Mouse (Mus musculus) midbrain, embryonic 13.5 days (tissue): ENCODE measurements around the gene Magi2. TPM values are rescaled to one million over a fixed set of nuclear protein-coding genes. Genes with fewer than 3 reads are reported as not detected.

ENCODE experiments used
- ATAC-seq: fragments of 200-750 bp; cut with Nextera tagmentation; 2 replicates; pipeline ENCODE4 v1.8.0; 2017; ENCODE audit warnings: mild to moderate bottlenecking, moderate TSS enrichment, moderate library complexity
- H3K27ac ChIP-seq: fragments of 300-500 bp; sonication (generic); 2 replicates; pipeline ENCODE4 v1.5.1; 2015; ENCODE audit warnings: inconsistent platforms, mild to moderate bottlenecking, moderate library complexity
- H3K27me3 ChIP-seq: fragments of 300-500 bp; sonication (generic); 2 replicates; pipeline ENCODE4 v1.6.1; 2015; ENCODE audit warnings: mild to moderate bottlenecking, inconsistent platforms
- H3K36me3 ChIP-seq: fragments of 300-500 bp; sonication (generic); 2 replicates; pipeline ENCODE4 v1.6.1; 2015; ENCODE audit warnings: mild to moderate bottlenecking, inconsistent platforms
- H3K4me1 ChIP-seq: fragments of 300-500 bp; sonication (generic); replicated peaks from 2 replicates; pipeline ENCODE4 v1.6.1; 2015; ENCODE audit warnings: inconsistent platforms
- H3K4me2 ChIP-seq: fragments of 300-500 bp; sonication (generic); replicated peaks from 2 replicates; pipeline ENCODE4 v1.6.1; 2015; ENCODE audit warnings: moderate library complexity, mild to moderate bottlenecking, inconsistent platforms
- H3K4me3 ChIP-seq: fragments of 300-500 bp; sonication (generic); replicated peaks from 2 replicates; pipeline ENCODE4 v1.5.1; 2015; ENCODE audit warnings: mild to moderate bottlenecking, inconsistent platforms
- H3K9ac ChIP-seq: fragments of 300-500 bp; sonication (generic); replicated peaks from 2 replicates; pipeline ENCODE4 v1.6.1; 2015; ENCODE audit warnings: mild to moderate bottlenecking, inconsistent platforms
- H3K9me3 ChIP-seq: fragments of 300-500 bp; sonication (generic); 2 replicates; pipeline ENCODE4 v1.6.1; 2016; ENCODE audit warnings: mild to moderate bottlenecking, inconsistent platforms
- WGBS: fragments of 180-500 bp; shearing (Covaris S2); methylation state at CpG from one replicate; pipeline ENCODE4 v1.1.7; 2015; 5-methylcytosine and 5-hydroxymethylcytosine counted together
- polyA plus RNA-seq: library from polyadenylated mRNA; unstranded; fragments of >200 nt; fragmentation: Nextera tagmentation; extraction: Ambion mirVana; gene quantifications from 2 replicates; pipeline ENCODE4 v1.2.1, GENCODE M21; 2015

Magi2 gene
- polyA plus RNA-seq, 1 experiment from 2014 or later: 28.0 TPM

GRCm38 (mm10) chr5:20603756-20604469 is 1377.1 kb downstream of the Magi2 start:
- no peaks in the 10 kb centered on the region for H3K9me3 ChIP-seq
- no peak overlapping the region for H3K4me2 ChIP-seq
- H3K27ac ChIP-seq: no peak overlapping the region
- H3K4me3 ChIP-seq: no peak overlapping the region
- H3K9ac ChIP-seq: no peak overlapping the region
- peaks cover 19% of the 10 kb centered on the region for H3K36me3 ChIP-seq
- 32% methylated on average over 7 of the region's 7 CpGs for WGBS
- ATAC-seq: no peak
- no peaks in the 10 kb centered on the region for H3K27me3 ChIP-seq
- H3K4me1 ChIP-seq: peaks cover 6% of the 10 kb centered on the region

GRCm38 (mm10) chr5:20606497-20606896 is 1379.7 kb downstream of the Magi2 start:
- H3K4me3 ChIP-seq: no peak overlapping the region
- peaks cover 35% of the 10 kb centered on the region for H3K36me3 ChIP-seq
- no peak overlapping the region for H3K4me2 ChIP-seq
- H3K9ac ChIP-seq: no peak overlapping the region
- H3K27ac ChIP-seq: no peak overlapping the region
- no peaks in the 10 kb centered on the region for H3K9me3 ChIP-seq
- WGBS: 81% methylated on average over 5 of the region's 5 CpGs
- no peak for ATAC-seq
- H3K27me3 ChIP-seq: no peaks in the 10 kb centered on the region
- H3K4me1 ChIP-seq: peaks cover 6% of the 10 kb centered on the region

GRCm38 (mm10) chr5:20607503-20607902 is 1380.7 kb downstream of the Magi2 start:
- Histone ChIP-seq H3K4me3 (no peak overlapping the region), H3K9ac (no peak overlapping the region), H3K4me1 (peaks cover 6% of the 10 kb centered on the region), H3K4me2 (no peak overlapping the region), H3K36me3 (peaks cover 40% of the 10 kb centered on the region), H3K9me3 (no peaks in the 10 kb centered on the region), H3K27me3 (no peaks in the 10 kb centered on the region), H3K27ac (no peak overlapping the region)
- 96% methylated on average over 1 of the region's 1 CpGs for WGBS
- no peak for ATAC-seq

- Histone ChIP-seq H3K9me3 (no peaks in the 10 kb centered on the region), H3K9ac (no peak overlapping the region), H3K4me3 (no peak overlapping the region), H3K4me1 (no peaks in the 10 kb centered on the region), H3K36me3 (peaks cover 30% of the 10 kb centered on the region), H3K4me2 (no peak overlapping the region), H3K27me3 (no peaks in the 10 kb centered on the region), H3K27ac (no peak overlapping the region)
- ATAC-seq: peak; percentile 45; the same call in 1 of the 2 replicates
- 84% methylated on average over 12 of the region's 12 CpGs for WGBS
Observed at GRCm38 (mm10) chr5:20609206-20609935, 1382.5 kb downstream of the Magi2 start.

DNA sequence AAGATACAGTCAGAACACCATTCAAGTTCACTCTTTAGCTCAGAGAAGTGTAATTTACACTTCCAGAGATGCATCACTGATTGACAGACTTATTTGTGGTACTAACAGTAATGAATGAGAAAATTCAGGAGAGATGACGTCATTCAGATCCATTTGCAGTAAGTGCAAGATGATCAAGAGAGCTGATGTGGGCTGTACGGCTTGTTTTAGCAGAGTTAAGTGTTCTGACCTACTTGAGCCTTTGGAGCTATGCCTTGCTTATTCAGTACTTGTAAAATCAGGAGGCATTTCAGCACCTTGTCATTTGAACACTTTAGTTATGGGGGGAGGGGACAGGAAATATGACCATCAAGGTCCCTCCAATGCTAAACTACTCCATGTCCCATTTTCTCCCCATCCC is 1383.8 kb downstream of the Magi2 start:
- Histone ChIP-seq H3K27me3 (no peaks in the 10 kb centered on the region), H3K27ac (no peak overlapping the region), H3K9ac (no peak overlapping the region), H3K36me3 (peaks cover 28% of the 10 kb centered on the region), H3K4me3 (no peak overlapping the region), H3K4me1 (no peaks in the 10 kb centered on the region), H3K9me3 (no peaks in the 10 kb centered on the region), H3K4me2 (no peak overlapping the region)
- no peak for ATAC-seq
- 83% methylated on average over 2 of the region's 2 CpGs for WGBS

- WGBS: 93% methylated on average over 9 of the region's 9 CpGs
- Histone ChIP-seq H3K4me2 (no peak overlapping the region), H3K27ac (no peak overlapping the region), H3K9ac (no peak overlapping the region), H3K36me3 (peaks cover 28% of the 10 kb centered on the region), H3K27me3 (no peaks in the 10 kb centered on the region), H3K4me3 (no peak overlapping the region), H3K9me3 (no peaks in the 10 kb centered on the region), H3K4me1 (no peaks in the 10 kb centered on the region)
- no peak for ATAC-seq
Observed at GRCm38 (mm10) chr5:20612616-20613015, 1385.8 kb downstream of the Magi2 start.

GRCm38 (mm10) chr5:20614891-20615290 is 1388.1 kb downstream of the Magi2 start:
- 87% methylated on average over 4 of the region's 4 CpGs for WGBS
- H3K4me1 ChIP-seq: no peaks in the 10 kb centered on the region
- H3K9me3 ChIP-seq: no peaks in the 10 kb centered on the region
- H3K27ac ChIP-seq: no peak overlapping the region
- ATAC-seq: no peak
- no peak overlapping the region for H3K9ac ChIP-seq
- no peak overlapping the region for H3K4me2 ChIP-seq
- no peak overlapping the region for H3K4me3 ChIP-seq
- no peaks in the 10 kb centered on the region for H3K27me3 ChIP-seq
- peaks cover 19% of the 10 kb centered on the region for H3K36me3 ChIP-seq

GRCm38 (mm10) chr5:20620596-20621511 is 1394.0 kb downstream of the Magi2 start:
- Histone ChIP-seq H3K4me3 (no peak overlapping the region), H3K9me3 (no peaks in the 10 kb centered on the region), H3K4me2 (no peak overlapping the region), H3K27me3 (no peaks in the 10 kb centered on the region), H3K4me1 (peaks cover 16% of the 10 kb centered on the region), H3K36me3 (no peaks in the 10 kb centered on the region), H3K9ac (no peak overlapping the region), H3K27ac (no peak overlapping the region)
- ATAC-seq: no peak
- 84% methylated on average over 7 of the region's 7 CpGs for WGBS

GRCm38 (mm10) chr5:20622417-20622816 is 1395.6 kb downstream of the Magi2 start:
- H3K9ac ChIP-seq: no peak overlapping the region
- WGBS: 32% methylated on average over 3 of the region's 3 CpGs
- no peak overlapping the region for H3K4me3 ChIP-seq
- no peaks in the 10 kb centered on the region for H3K27me3 ChIP-seq
- H3K9me3 ChIP-seq: no peaks in the 10 kb centered on the region
- ATAC-seq: peak; percentile 79
- H3K36me3 ChIP-seq: no peaks in the 10 kb centered on the region
- H3K4me2 ChIP-seq: no peak overlapping the region; the same call in 1 of the 2 replicates
- H3K4me1 ChIP-seq: peaks cover 16% of the 10 kb centered on the region
- H3K27ac ChIP-seq: peak overlapping the region; percentile 62

DNA sequence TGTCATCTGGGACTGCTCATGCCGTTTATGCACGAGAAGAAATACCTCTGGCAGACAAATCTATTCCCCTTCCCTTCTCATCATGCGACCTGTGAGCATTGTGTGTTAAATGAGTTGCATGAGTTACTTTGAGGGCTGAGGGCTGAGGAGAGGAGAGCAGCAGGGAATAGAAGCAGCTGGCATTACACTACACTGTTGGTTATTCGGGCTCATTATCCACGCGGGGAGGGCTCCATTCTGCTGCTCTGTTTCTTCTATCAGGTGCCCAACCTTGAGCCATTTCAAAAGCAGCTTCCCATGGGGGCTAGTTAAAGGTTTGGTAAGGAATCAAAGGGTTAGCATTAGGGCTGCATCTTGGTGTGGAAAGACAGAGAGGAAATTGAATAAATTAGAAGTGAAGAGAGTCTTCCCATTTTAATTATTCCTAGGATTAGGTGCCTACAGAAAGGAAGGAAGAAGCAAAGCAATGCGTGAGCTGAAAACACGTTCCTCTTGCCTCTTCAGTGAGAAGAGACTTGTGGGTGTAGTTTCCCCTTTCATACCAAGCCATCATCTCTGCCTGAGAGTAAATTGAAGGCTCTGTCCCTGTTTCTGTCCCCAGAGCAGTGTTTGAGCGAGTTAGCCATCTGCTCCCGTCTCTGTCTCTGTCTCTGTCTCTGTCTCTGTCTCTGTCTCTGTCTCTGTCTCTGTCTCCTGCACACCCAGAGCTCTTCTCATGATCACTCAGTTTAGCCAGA is 1396.2 kb downstream of the Magi2 start:
- WGBS: 31% methylated on average over 10 of the region's 10 CpGs
- Histone ChIP-seq H3K36me3 (no peaks in the 10 kb centered on the region), H3K9ac (no peak overlapping the region), H3K9me3 (no peaks in the 10 kb centered on the region), H3K4me3 (no peak overlapping the region), H3K27me3 (no peaks in the 10 kb centered on the region), H3K4me2 (no peak overlapping the region; the same call in 1 of the 2 replicates), H3K4me1 (peaks cover 16% of the 10 kb centered on the region), H3K27ac (peak overlapping the region; percentile 62)
- ATAC-seq: peak; percentile 94

DNA sequence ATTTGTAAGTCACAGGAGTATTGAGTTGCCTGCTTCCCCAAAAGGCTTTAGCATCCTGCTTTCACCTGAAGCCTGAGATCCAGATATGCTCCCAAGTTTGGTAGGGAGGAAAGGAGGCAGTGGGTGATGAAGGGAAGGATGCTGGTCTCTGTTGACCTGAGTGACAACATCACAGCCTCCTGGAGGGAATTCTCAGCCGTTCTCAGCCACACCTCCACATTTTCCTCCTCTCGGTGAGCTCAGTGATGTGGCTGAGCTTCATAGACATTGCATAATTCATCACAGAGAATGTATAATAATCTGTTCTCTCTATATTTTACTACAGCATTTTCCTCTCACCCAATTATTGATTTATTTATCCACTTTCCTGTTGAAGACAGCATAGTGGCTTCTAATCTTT is 1398.3 kb downstream of the Magi2 start:
- no peak overlapping the region for H3K27ac ChIP-seq
- WGBS: 72% methylated on average over 2 of the region's 2 CpGs
- no peaks in the 10 kb centered on the region for H3K9me3 ChIP-seq
- H3K36me3 ChIP-seq: no peaks in the 10 kb centered on the region
- no peak overlapping the region for H3K4me2 ChIP-seq
- no peaks in the 10 kb centered on the region for H3K27me3 ChIP-seq
- H3K4me1 ChIP-seq: peaks cover 16% of the 10 kb centered on the region
- no peak overlapping the region for H3K4me3 ChIP-seq
- no peak overlapping the region for H3K9ac ChIP-seq
- ATAC-seq: no peak
